Mouse (Mus musculus) lung, postnatal 0 days (tissue): ENCODE measurements around the gene Vps35l. TPM values are rescaled to one million over a fixed set of nuclear protein-coding genes. Genes with fewer than 3 reads are reported as not detected.

Experiments
- ATAC-seq: fragments of 200-750 bp; cut with Nextera tagmentation; 2 replicates; pipeline ENCODE4 v1.8.0; 2017; ENCODE audit warnings: moderate library complexity
- DNase-seq: peaks from one replicate; pipeline ENCODE4 v3.0.0-alpha.2; 2016; ENCODE audit warnings: low spot score
- H3K27ac ChIP-seq: fragments of 300-500 bp; sonication (generic); 2 replicates; pipeline ENCODE4 v1.5.1; 2014; ENCODE audit warnings: antibody characterized with exemption, mild to moderate bottlenecking, low read length, mixed read lengths
- H3K27me3 ChIP-seq: fragments of 300-500 bp; sonication (generic); replicated peaks from 2 replicates; pipeline ENCODE4 v1.6.1; 2014; ENCODE audit warnings: low read length, mixed read lengths; ENCODE audit not compliant: insufficient read depth
- H3K36me3 ChIP-seq: fragments of 300-500 bp; sonication (generic); 2 replicates; pipeline ENCODE4 v1.6.1; 2014; ENCODE audit warnings: low read length, mixed read lengths; ENCODE audit not compliant: insufficient read depth
- H3K4me1 ChIP-seq: fragments of 300-500 bp; sonication (generic); 2 replicates; pipeline ENCODE4 v1.6.1; 2014; ENCODE audit warnings: antibody characterized with exemption, low read depth, low read length, mixed read lengths; ENCODE audit not compliant: insufficient read depth
- H3K4me2 ChIP-seq: fragments of 300-500 bp; sonication (generic); replicated peaks from 2 replicates; pipeline ENCODE4 v1.6.1; 2014; ENCODE audit warnings: low read depth, mild to moderate bottlenecking, low read length, moderate library complexity, mixed read lengths
- H3K4me3 ChIP-seq: fragments of 300-500 bp; sonication (generic); 2 replicates; pipeline ENCODE4 v1.5.1; 2014; ENCODE audit warnings: low read depth, low read length
- H3K9ac ChIP-seq: fragments of 300-500 bp; sonication (generic); replicated peaks from 2 replicates; pipeline ENCODE4 v1.6.1; 2014; ENCODE audit warnings: low read depth, mild to moderate bottlenecking
- H3K9me3 ChIP-seq: fragments of 300-500 bp; sonication (generic); 2 replicates; pipeline ENCODE4 v1.6.1; 2016; ENCODE audit warnings: low read length, mixed read lengths
- CTCF ChIP-seq: IDR thresholded peaks from 2 replicates; pipeline ENCODE4 v1.5.1; 2016; ENCODE audit warnings: antibody characterized with exemption, mild to moderate bottlenecking
- EP300 ChIP-seq: IDR thresholded peaks from 2 replicates; pipeline ENCODE4 v1.6.1; 2016; ENCODE audit warnings: antibody characterized with exemption, mild to moderate bottlenecking, control low read depth
- WGBS: fragments of 180-500 bp; shearing (Covaris S2); extraction: QIAGEN DNeasy Blood & Tissue Kit; methylation state at CpG from one replicate; pipeline ENCODE4 v1.1.7; 2014; 5-methylcytosine and 5-hydroxymethylcytosine counted together
- polyA plus RNA-seq: library from polyadenylated mRNA; unstranded; fragments of >200 nt; fragmentation: Nextera tagmentation; extraction: Ambion mirVana; gene quantifications from 2 replicates; pipeline ENCODE4 v1.2.1, GENCODE M21; 2015

Vps35l gene
- polyA plus RNA-seq, 1 experiment from 2014 or later, result 45.0 TPM

- H3K27ac ChIP-seq, result no peak overlapping the region
- H3K27me3 ChIP-seq, result no peaks in the 10 kb centered on the region
- WGBS, result 7% methylated on average over 3 of the region's 3 CpGs
- H3K9me3 ChIP-seq, result no peaks in the 10 kb centered on the region
- no peak for ATAC-seq
- peak overlapping the region; percentile 90 for H3K4me2 ChIP-seq
- peak overlapping the region; percentile 37; the same call in 1 of the 2 replicates for H3K9ac ChIP-seq
- H3K4me1 ChIP-seq, result peaks cover 8% of the 10 kb centered on the region; the same call in 1 of the 2 replicates
- H3K4me3 ChIP-seq, result peak overlapping the region; percentile 78
- no peak for DNase-seq
- TF ChIP-seq CTCF (no peak), EP300 (no peak)
- H3K36me3 ChIP-seq, result no peaks in the 10 kb centered on the region
These were observed 114.6 kb downstream of the Vps35l start for GRCm38 (mm10) chr7:118854606-118855005.

- Histone ChIP-seq H3K27me3 (no peaks in the 10 kb centered on the region), H3K9ac (peak within 1 kb of the TSS; percentile 37), H3K9me3 (no peaks in the 10 kb centered on the region), H3K4me1 (peaks cover 8% of the 10 kb centered on the region; the same call in 1 of the 2 replicates), H3K27ac (peak within 1 kb of the TSS; percentile 68), H3K4me2 (peak within 1 kb of the TSS; percentile 90), H3K4me3 (peak within 1 kb of the TSS; percentile 78), H3K36me3 (no peaks in the 10 kb centered on the region)
- 0% methylated on average over 56 of the region's 57 CpGs for WGBS
- DNase-seq (peak; percentile 96), ATAC-seq (peak; percentile 98)
- TF ChIP-seq EP300, result no peak
- TF ChIP-seq CTCF, result no peak
These were observed 115.3 kb downstream of the Vps35l start, which contains the start of gene Iqck for GRCm38 (mm10) chr7:118855171-118855876. TSS of gene Iqck (plus strand) at chr7:118855752.

- Histone ChIP-seq H3K4me1 (peaks cover 8% of the 10 kb centered on the region; the same call in 1 of the 2 replicates), H3K4me2 (peak within 1 kb of the TSS; percentile 90), H3K36me3 (no peaks in the 10 kb centered on the region), H3K9me3 (no peaks in the 10 kb centered on the region), H3K27me3 (no peaks in the 10 kb centered on the region), H3K4me3 (peak within 1 kb of the TSS; percentile 78), H3K27ac (peak within 1 kb of the TSS; percentile 68), H3K9ac (peak within 1 kb of the TSS; percentile 37)
- under 1% methylated on average over 46 of the region's 46 CpGs for WGBS
- DNase-seq (peak; percentile 67), ATAC-seq (peak; percentile 82)
- TF ChIP-seq EP300, result no peak
- no peak for TF ChIP-seq CTCF
These were observed 115.9 kb downstream of the Vps35l start, which contains the start of gene Knop1 for GRCm38 (mm10) chr7:118855877-118856304. TSS of gene Knop1 (minus strand) at chr7:118856254.

GRCm38 (mm10) chr7:118858640-118859039 lies 118.6 kb downstream of the Vps35l start:
- Histone ChIP-seq H3K4me3 (no peak overlapping the region), H3K36me3 (no peaks in the 10 kb centered on the region), H3K27ac (no peak overlapping the region), H3K4me1 (peaks cover 8% of the 10 kb centered on the region; the same call in 1 of the 2 replicates), H3K9me3 (no peaks in the 10 kb centered on the region), H3K9ac (no peak overlapping the region), H3K4me2 (no peak overlapping the region), H3K27me3 (no peaks in the 10 kb centered on the region)
- no peak for ATAC-seq
- no peak for TF ChIP-seq EP300
- TF ChIP-seq CTCF, result no peak
- no peak for DNase-seq
- WGBS, result 78% methylated on average over 1 of the region's 1 CpGs

GRCm38 (mm10) chr7:118865362-118865761 lies 125.3 kb downstream of the Vps35l start:
- ATAC-seq (no peak), DNase-seq (no peak)
- Histone ChIP-seq H3K4me2 (no peak overlapping the region), H3K9me3 (no peaks in the 10 kb centered on the region), H3K9ac (no peak overlapping the region), H3K4me3 (no peak overlapping the region), H3K4me1 (no peaks in the 10 kb centered on the region), H3K36me3 (no peaks in the 10 kb centered on the region), H3K27me3 (no peaks in the 10 kb centered on the region), H3K27ac (no peak overlapping the region)
- TF ChIP-seq CTCF, result no peak
- TF ChIP-seq EP300, result no peak
- 54% methylated on average over 2 of the region's 2 CpGs for WGBS

- H3K4me1 ChIP-seq, result no peaks in the 10 kb centered on the region
- 81% methylated on average over 3 of the region's 3 CpGs for WGBS
- H3K4me3 ChIP-seq, result no peak overlapping the region
- no peak overlapping the region for H3K9ac ChIP-seq
- H3K9me3 ChIP-seq, result no peaks in the 10 kb centered on the region
- no peak overlapping the region for H3K27ac ChIP-seq
- TF ChIP-seq CTCF, result peak; percentile 31; the same call in 1 of the 2 replicates
- no peak for TF ChIP-seq EP300
- H3K4me2 ChIP-seq, result no peak overlapping the region
- H3K27me3 ChIP-seq, result no peaks in the 10 kb centered on the region
- DNase-seq, result no peak
- no peaks in the 10 kb centered on the region for H3K36me3 ChIP-seq
- ATAC-seq, result no peak
These were observed 139.5 kb downstream of the Vps35l start for GRCm38 (mm10) chr7:118879466-118880029.
